Mouse (Mus musculus) cerebellum, adult 2 months (tissue): ENCODE results near the gene Creld1. TPM values are rescaled to one million over a fixed set of nuclear protein-coding genes. Genes with fewer than 3 reads are reported as not detected.

Source experiments
- DNase-seq, 2 experiments: peaks; one replicate each; pipeline ENCODE4 v3.0.0; 2021
- H3K27ac ChIP-seq: fragments of 200-500 bp; 2 replicates; pipeline ENCODE4 v1.5.1; 2012; ENCODE audit warnings: low read length, control low read depth, inconsistent platforms; ENCODE audit not compliant: insufficient read depth
- H3K27me3 ChIP-seq: fragments of 200-500 bp; 2 replicates; pipeline ENCODE4 v1.6.1; 2012; ENCODE audit warnings: inconsistent platforms, mild to moderate bottlenecking, low read length, moderate library complexity; ENCODE audit not compliant: control insufficient read depth, insufficient read depth
- H3K4me1 ChIP-seq: fragments of 200-500 bp; 2 replicates; pipeline ENCODE4 v1.6.1; 2011; ENCODE audit warnings: low read length; ENCODE audit not compliant: control insufficient read depth, insufficient read depth
- H3K4me3 ChIP-seq: fragments of 200-500 bp; replicated peaks from 2 replicates; pipeline ENCODE3; 2011; ENCODE audit warnings: mild to moderate bottlenecking, low read depth, low read length, control low read depth; ENCODE audit not compliant: insufficient read depth
- CTCF ChIP-seq: fragments of 200-500 bp; IDR thresholded peaks from 2 replicates; pipeline ENCODE4 v1.5.1; 2011; ENCODE audit warnings: low read depth, mild to moderate bottlenecking, control low read depth, low read length, moderate library complexity, borderline replicate concordance; ENCODE audit not compliant: insufficient read depth
- POLR2A ChIP-seq: fragments of 200-500 bp; IDR thresholded peaks from 2 replicates; pipeline ENCODE4 v1.6.1; 2011; ENCODE audit warnings: low read length, control low read depth, borderline replicate concordance; ENCODE audit not compliant: insufficient read depth
- WGBS: fragments of 180-500 bp; shearing (Covaris S2); methylation state at CpG from one replicate; pipeline ENCODE4 v1.1.7; 2018; 5-methylcytosine and 5-hydroxymethylcytosine counted together
- polyA plus RNA-seq: library from polyadenylated mRNA; depleted of rRNA; stranded (reverse); fragments of >200 nt; gene quantifications from 2 replicates; pipeline ENCODE4 v1.2.3, GENCODE M21; 2012; rRNA removed

Gene Creld1
- polyA plus RNA-seq, 1 experiment = 57.4 TPM

GRCm38 (mm10) chr6:113522310-113522709 is 39.2 kb downstream of the Creld1 start:
- peaks cover 3% of the 10 kb centered on the region; the same call in 1 of the 2 replicates for H3K4me1 ChIP-seq
- no peaks in the 10 kb centered on the region for H3K27me3 ChIP-seq
- no peak overlapping the region for H3K27ac ChIP-seq
- 94% methylated on average over 1 of the region's 1 CpGs for WGBS
- TF ChIP-seq POLR2A (no peak), CTCF (no peak)
- no peak overlapping the region for H3K4me3 ChIP-seq
- DNase-seq = no peak

GRCm38 (mm10) chr6:113523420-113523819 is 40.3 kb downstream of the Creld1 start:
- DNase-seq = no peak
- TF ChIP-seq CTCF (no peak), POLR2A (no peak)
- Histone ChIP-seq H3K4me1 (peaks cover 3% of the 10 kb centered on the region; the same call in 1 of the 2 replicates), H3K27ac (no peak overlapping the region), H3K4me3 (no peak overlapping the region), H3K27me3 (no peaks in the 10 kb centered on the region)
- 39% methylated on average over 8 of the region's 8 CpGs for WGBS

GRCm38 (mm10) chr6:113530932-113531839 is 48.1 kb downstream of the Creld1 start, which contains the start of the genes Emc3 and Fancd2:
TSS of gene Emc3 (minus strand) at chr6:113531652.
TSS of gene Fancd2 (plus strand) at chr6:113531682.
- Histone ChIP-seq H3K4me3 (peak within 1 kb of the TSS; percentile 99), H3K4me1 (peaks cover 3% of the 10 kb centered on the region), H3K27ac (peak within 1 kb of the TSS; percentile 45), H3K27me3 (no peaks in the 10 kb centered on the region)
- peak; percentile 90 to 95 for DNase-seq
- no peak for TF ChIP-seq CTCF
- TF ChIP-seq POLR2A = peak; percentile 73; the same call in 1 of the 2 replicates
- under 1% methylated on average over 47 of the region's 47 CpGs for WGBS

- H3K27ac ChIP-seq = no peak overlapping the region
- 4% methylated on average over 7 of the region's 7 CpGs for WGBS
- H3K4me1 ChIP-seq = peaks cover 3% of the 10 kb centered on the region
- DNase-seq = no peak
- H3K4me3 ChIP-seq = peak overlapping the region; percentile 99
- TF ChIP-seq POLR2A (no peak), CTCF (no peak)
- H3K27me3 ChIP-seq = no peaks in the 10 kb centered on the region
These were observed 48.8 kb downstream of the Creld1 start for GRCm38 (mm10) chr6:113531840-113532404.

DNA sequence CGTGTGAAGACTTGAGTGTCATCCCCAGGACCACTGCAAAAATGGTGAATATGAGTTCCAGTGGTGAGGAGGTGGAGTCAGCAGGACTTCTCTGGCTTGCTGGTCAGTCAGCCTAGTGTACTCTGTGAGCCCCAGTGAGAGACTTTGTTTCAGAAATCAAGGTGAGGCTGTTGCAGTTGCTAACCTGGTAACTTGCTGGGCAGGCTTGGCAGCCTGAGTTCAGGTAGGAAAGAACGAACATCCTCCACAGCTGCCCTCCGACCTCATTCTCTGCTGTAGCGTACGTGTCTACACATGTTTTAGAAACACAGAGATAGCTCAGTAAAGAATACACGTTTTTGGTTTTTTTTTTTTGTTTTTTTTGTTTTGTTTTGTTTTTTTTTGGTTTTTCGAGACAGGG is 51.8 kb downstream of the Creld1 start:
- no peak for TF ChIP-seq CTCF
- TF ChIP-seq POLR2A = no peak

DNA sequence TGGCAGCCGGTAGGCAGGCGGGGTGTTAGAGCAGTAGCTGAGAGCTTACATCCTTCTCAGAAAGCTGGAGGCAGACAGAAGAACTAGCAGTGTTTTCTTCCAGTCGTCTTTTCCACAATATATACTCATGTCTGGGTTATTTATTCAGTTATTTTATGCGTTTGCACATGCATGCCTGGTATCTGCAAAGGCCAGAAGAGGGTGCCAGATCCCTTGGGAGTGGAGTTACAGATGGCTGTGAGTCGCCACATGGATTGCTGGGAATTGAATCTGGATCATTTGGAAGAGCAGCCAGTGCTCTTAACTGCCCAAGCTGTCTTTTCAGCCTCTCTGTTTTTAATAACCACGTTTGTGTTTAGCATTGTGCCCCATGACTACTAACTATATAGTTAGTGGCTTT is 58.5 kb downstream of the Creld1 start:
- 77% methylated on average over 6 of the region's 6 CpGs for WGBS
- TF ChIP-seq POLR2A = no peak
- TF ChIP-seq CTCF = no peak
- H3K27me3 ChIP-seq = no peaks in the 10 kb centered on the region
- no peak for DNase-seq
- no peak overlapping the region for H3K4me3 ChIP-seq
- H3K27ac ChIP-seq = no peak overlapping the region
- H3K4me1 ChIP-seq = no peaks in the 10 kb centered on the region

More for the DNA sequence above, 51.8 kb downstream of the Creld1 start:
- H3K4me3 ChIP-seq = no peak overlapping the region
- WGBS = 89% methylated on average over 7 of the region's 7 CpGs
- DNase-seq = no peak
- H3K27ac ChIP-seq = no peak overlapping the region
- H3K4me1 ChIP-seq = peaks cover 1% of the 10 kb centered on the region
- H3K27me3 ChIP-seq = no peaks in the 10 kb centered on the region

Other genes starting within 250 kb of the Creld1 start
- gene Mtmr14, start 245.5 kb upstream of the Creld1 start, polyA plus RNA-seq = 23.8 and 24.2 TPM in 2 replicates
- gene Cpne9, start 201.0 kb upstream of the Creld1 start, polyA plus RNA-seq = 105 and 114 TPM in 2 replicates
- gene Brpf1, start 176.2 kb upstream of the Creld1 start, polyA plus RNA-seq = 48.1 and 53.4 TPM in 2 replicates
- gene Ogg1, start 156.3 kb upstream of the Creld1 start, polyA plus RNA-seq = 11.0 and 11.6 TPM in 2 replicates
- gene Camk1, start 139.3 kb upstream of the Creld1 start, polyA plus RNA-seq = 93.0 and 94.8 TPM in 2 replicates
- gene Tada3, start 105.4 kb upstream of the Creld1 start, polyA plus RNA-seq = 48.2 and 49.4 TPM in 2 replicates
- gene Arpc4, start 105.2 kb upstream of the Creld1 start, polyA plus RNA-seq = 137 and 152 TPM in 2 replicates
- 52.2 and 62.4 TPM in 2 replicates for gene Ttll3, start 94.0 kb upstream of the Creld1 start, polyA plus RNA-seq
- 37.4 and 45.9 TPM in 2 replicates for gene Rpusd3, start 64.0 kb upstream of the Creld1 start, polyA plus RNA-seq
- 0.10 and 0.30 TPM in 2 replicates for gene Cidec, start 47.5 kb upstream of the Creld1 start, polyA plus RNA-seq
- 58.4 and 61.0 TPM in 2 replicates for gene Jagn1, start 40.7 kb upstream of the Creld1 start, polyA plus RNA-seq
- gene Il17re, start 24.8 kb upstream of the Creld1 start, polyA plus RNA-seq = 4.8 and 9.2 TPM in 2 replicates
- 6.6 and 7.5 TPM in 2 replicates for gene Il17rc, start 11.9 kb upstream of the Creld1 start, polyA plus RNA-seq
- 41.2 and 43.0 TPM in 2 replicates for gene Prrt3, start 18.6 kb downstream of the Creld1 start, polyA plus RNA-seq
- 91.7 and 96.7 TPM in 2 replicates for gene Emc3, start 48.4 kb downstream of the Creld1 start, polyA plus RNA-seq
- gene Fancd2, start 48.4 kb downstream of the Creld1 start, polyA plus RNA-seq = 0.34 and 0.55 TPM in 2 replicates
- gene Fancd2os, start 117.4 kb downstream of the Creld1 start, polyA plus RNA-seq = not detected in 2 replicates
- 224 and 238 TPM in 2 replicates for gene Brk1, start 121.5 kb downstream of the Creld1 start, polyA plus RNA-seq
- gene Vhl, start 140.7 kb downstream of the Creld1 start, polyA plus RNA-seq = 43.9 and 50.1 TPM in 2 replicates
- 15.5 and 19.5 TPM in 2 replicates for gene Irak2, start 155.2 kb downstream of the Creld1 start, polyA plus RNA-seq
- gene Tatdn2, start 213.8 kb downstream of the Creld1 start, polyA plus RNA-seq = 28.9 and 31.0 TPM in 2 replicates
- 0.73 and 1.4 TPM in 2 replicates for gene Ghrl, start 236.6 kb downstream of the Creld1 start, polyA plus RNA-seq